Mouse (Mus musculus): Measurements from ENCODE around the gene Tro. TPM values are rescaled to one million over a fixed set of nuclear protein-coding genes. Genes with fewer than 3 reads are reported as not detected.

The Tro gene
- 37.8 and 38.9 TPM in 2 replicates for polyA plus RNA-seq (2016; fragmentation: Nextera tagmentation; extraction: Ambion mirVana)

GRCm38 (mm10) chrX:150656908-150657796, at the start of gene Tro:
Gene Tro (minus strand): TSS chrX:150657583.
- WGBS, result 23% methylated on average over 37 of the region's 37 CpGs
- Histone ChIP-seq H3K27ac (peak within 1 kb of the TSS; percentile 85), H3K27me3 (ENCODE audit: insufficient read depth, poor library complexity, severe bottlenecking) (no peaks in the 10 kb centered on the region; the same call in 1 of the 2 replicates), H3K36me3 (peaks cover 28% of the 10 kb centered on the region), H3K4me1 (replicated peaks) (0 out of 2 replicates have a peak, but pooled peaks cover 4% of the 10 kb centered on the region), H3K9me3 (no peaks in the 10 kb centered on the region), H3K4me3 (peak within 1 kb of the TSS; percentile 61)
- DNase-seq (ENCODE audit: low spot score), result peak; percentile 78

- peaks cover 4% of the 10 kb centered on the region; the same call in 1 of the 2 replicates for H3K27me3 ChIP-seq (ENCODE audit: insufficient read depth, poor library complexity, severe bottlenecking)
- no peaks in the 10 kb centered on the region for H3K9me3 ChIP-seq
- H3K27ac ChIP-seq, result no peak overlapping the region
- H3K4me1 ChIP-seq (replicated peaks), result no peaks in the 10 kb centered on the region
- H3K36me3 ChIP-seq, result no peaks in the 10 kb centered on the region
- DNase-seq (ENCODE audit: low spot score), result no peak
- H3K4me3 ChIP-seq, result no peak overlapping the region
- 51% methylated on average over 1 of the region's 1 CpGs for WGBS
Measured at GRCm38 (mm10) chrX:150677505-150677904, 20.1 kb upstream of the Tro start.

GRCm38 (mm10) chrX:150662809-150663208, 5.4 kb upstream of the Tro start:
- no peak for DNase-seq (ENCODE audit: low spot score)
- Histone ChIP-seq H3K27me3 (ENCODE audit: insufficient read depth, poor library complexity, severe bottlenecking) (peaks cover 4% of the 10 kb centered on the region; the same call in 1 of the 2 replicates), H3K27ac (no peak overlapping the region), H3K36me3 (no peaks in the 10 kb centered on the region), H3K4me1 (replicated peaks) (no peaks in the 10 kb centered on the region), H3K4me3 (no peak overlapping the region), H3K9me3 (no peaks in the 10 kb centered on the region)
- 36% methylated on average over 4 of the region's 4 CpGs for WGBS

- Histone ChIP-seq H3K9me3 (no peaks in the 10 kb centered on the region), H3K4me1 (replicated peaks) (0 out of 2 replicates have a peak, but pooled peaks cover 4% of the 10 kb centered on the region), H3K36me3 (peaks cover 22% of the 10 kb centered on the region), H3K27me3 (ENCODE audit: insufficient read depth, poor library complexity, severe bottlenecking) (no peaks in the 10 kb centered on the region; the same call in 1 of the 2 replicates), H3K4me3 (no peak overlapping the region), H3K27ac (no peak overlapping the region)
- WGBS, result 34% methylated on average over 3 of the region's 3 CpGs
- DNase-seq (ENCODE audit: low spot score), result no peak
Measured at GRCm38 (mm10) chrX:150657797-150658118, 375 bp upstream of the Tro start.

- Histone ChIP-seq H3K4me1 (replicated peaks) (0 out of 2 replicates have a peak, but pooled peaks cover 4% of the 10 kb centered on the region), H3K27me3 (ENCODE audit: insufficient read depth, poor library complexity, severe bottlenecking) (no peaks in the 10 kb centered on the region; the same call in 1 of the 2 replicates), H3K36me3 (peaks cover 37% of the 10 kb centered on the region), H3K9me3 (no peaks in the 10 kb centered on the region), H3K27ac (peak overlapping the region; percentile 85), H3K4me3 (peak overlapping the region; percentile 61)
- 38% methylated on average over 41 of the region's 44 CpGs for WGBS
- peak; percentile 34 for DNase-seq (ENCODE audit: low spot score)
Measured at GRCm38 (mm10) chrX:150656122-150656907, 1.1 kb downstream of the Tro start.

- H3K27ac ChIP-seq, result no peak overlapping the region
- H3K36me3 ChIP-seq, result no peaks in the 10 kb centered on the region
- H3K4me3 ChIP-seq, result no peak overlapping the region
- H3K4me1 ChIP-seq (replicated peaks), result no peaks in the 10 kb centered on the region
- no peak for DNase-seq (ENCODE audit: low spot score)
- 68% methylated on average over 1 of the region's 1 CpGs for WGBS
- H3K27me3 ChIP-seq (ENCODE audit: insufficient read depth, poor library complexity, severe bottlenecking), result no peaks in the 10 kb centered on the region
- H3K9me3 ChIP-seq, result no peaks in the 10 kb centered on the region
Measured at GRCm38 (mm10) chrX:150636421-150636820, 21.0 kb downstream of the Tro start.

- H3K4me3 ChIP-seq, result no peak overlapping the region
- no peaks in the 10 kb centered on the region for H3K4me1 ChIP-seq (replicated peaks)
- no peaks in the 10 kb centered on the region for H3K9me3 ChIP-seq
- H3K27me3 ChIP-seq (ENCODE audit: insufficient read depth, poor library complexity, severe bottlenecking), result peaks cover 4% of the 10 kb centered on the region; the same call in 1 of the 2 replicates
- 81% methylated on average over 2 of the region's 2 CpGs for WGBS
- no peak overlapping the region for H3K27ac ChIP-seq
- H3K36me3 ChIP-seq, result no peaks in the 10 kb centered on the region
- no peak for DNase-seq (ENCODE audit: low spot score)
Measured at GRCm38 (mm10) chrX:150598882-150599281, 58.5 kb downstream of the Tro start.

Other genes starting within 250 kb of the Tro start
- gene Tmem29, start 198.4 kb downstream of the Tro start, polyA plus RNA-seq (2016; fragmentation: Nextera tagmentation; extraction: Ambion mirVana), result 39.1 and 45.3 TPM in 2 replicates
- gene Alas2, start 110.2 kb downstream of the Tro start, polyA plus RNA-seq (2016; fragmentation: Nextera tagmentation; extraction: Ambion mirVana), result 52.9 and 66.4 TPM in 2 replicates
- gene Pfkfb1, start 69.4 kb downstream of the Tro start, polyA plus RNA-seq (2016; fragmentation: Nextera tagmentation; extraction: Ambion mirVana), result 5.7 and 8.1 TPM in 2 replicates
- 27.1 and 27.2 TPM in 2 replicates for gene Apex2, start 67.7 kb downstream of the Tro start, polyA plus RNA-seq (2016; fragmentation: Nextera tagmentation; extraction: Ambion mirVana)
- 303 and 398 TPM in 2 replicates for gene Maged2, start 156.8 kb upstream of the Tro start, polyA plus RNA-seq (2016; fragmentation: Nextera tagmentation; extraction: Ambion mirVana)

Data from hindbrain, embryonic 10.5 days (tissue).